Mouse (Mus musculus): ENCODE results near the gene Tekt5. TPM values are rescaled to one million over a fixed set of nuclear protein-coding genes. Genes with fewer than 3 reads are reported as not detected.

Tekt5 gene
- total RNA-seq, 4 experiments from 2014 or later: 0.22 TPM; not detected in 3

DNA sequence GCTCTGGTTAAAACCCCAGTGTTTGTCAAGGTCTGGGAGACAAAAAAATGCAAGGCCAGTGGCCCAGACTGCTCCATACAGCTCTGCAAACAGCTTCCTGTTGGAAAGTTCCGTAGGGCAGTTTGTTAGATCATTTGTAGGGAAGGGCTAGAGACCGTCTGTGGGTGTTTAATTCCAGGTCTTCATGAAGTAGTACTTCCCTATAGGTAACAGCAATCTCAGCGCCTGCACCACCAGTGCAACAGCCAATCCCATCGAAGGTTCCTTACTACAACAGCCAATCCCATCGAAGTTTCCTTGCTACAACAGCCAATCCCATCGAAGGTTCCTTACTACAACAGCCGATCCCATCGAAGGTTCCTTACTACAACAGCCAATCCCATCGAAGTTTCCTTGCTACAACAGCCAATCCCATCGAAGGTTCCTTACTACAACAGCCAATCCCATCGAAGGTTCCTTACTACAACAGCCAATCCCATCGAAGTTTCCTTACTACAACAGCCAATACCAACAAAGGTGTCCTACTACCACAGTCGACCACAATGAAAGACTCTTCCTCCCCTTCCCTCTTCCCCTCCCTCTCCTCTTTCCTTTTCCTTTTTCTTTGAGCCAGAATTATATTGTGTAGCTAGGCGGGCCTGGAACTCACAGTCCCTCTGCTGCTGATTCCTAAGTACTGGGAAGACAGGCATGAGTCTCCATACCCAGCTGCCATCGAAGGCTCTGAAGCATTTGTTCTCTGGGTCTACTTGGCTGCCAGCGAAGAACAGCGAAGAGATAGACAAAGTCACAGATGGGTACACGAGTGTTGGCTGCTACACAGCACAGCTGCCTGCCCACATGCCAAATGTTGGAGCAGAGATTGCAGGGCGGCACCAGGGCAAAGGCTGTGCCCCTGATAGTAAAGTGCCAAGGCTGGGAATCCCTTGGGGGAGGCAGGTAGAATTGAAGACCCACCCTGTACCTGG is 58.6 kb downstream of the Tekt5 start:
- DNase-seq (ENCODE audit: low spot score): peak; percentile 16

DNA sequence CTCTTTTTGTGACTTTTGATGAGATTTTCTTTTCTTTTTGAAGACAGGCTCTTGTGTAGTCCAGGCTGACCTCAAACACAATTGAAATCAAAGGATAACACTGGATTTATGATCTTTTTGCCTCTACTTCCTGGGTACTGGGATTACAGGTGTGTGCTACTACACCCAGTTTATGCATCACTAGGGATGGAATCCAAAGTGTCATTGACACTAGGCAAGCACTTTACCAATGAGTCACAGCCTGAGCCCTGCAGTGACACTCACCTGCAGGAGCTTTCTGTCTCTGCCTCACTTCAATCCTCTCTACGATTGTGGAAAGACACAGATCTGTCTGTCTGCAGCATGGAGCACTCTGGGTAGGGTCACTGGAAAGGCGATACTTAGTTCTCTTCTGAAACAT is 59.3 kb downstream of the Tekt5 start:
- DNase-seq (ENCODE audit: low spot score): no peak

GRCm38 (mm10) chr16:10332732-10333131 is 62.6 kb downstream of the Tekt5 start:
- DNase-seq (ENCODE audit: low spot score): peak; percentile 42

DNA sequence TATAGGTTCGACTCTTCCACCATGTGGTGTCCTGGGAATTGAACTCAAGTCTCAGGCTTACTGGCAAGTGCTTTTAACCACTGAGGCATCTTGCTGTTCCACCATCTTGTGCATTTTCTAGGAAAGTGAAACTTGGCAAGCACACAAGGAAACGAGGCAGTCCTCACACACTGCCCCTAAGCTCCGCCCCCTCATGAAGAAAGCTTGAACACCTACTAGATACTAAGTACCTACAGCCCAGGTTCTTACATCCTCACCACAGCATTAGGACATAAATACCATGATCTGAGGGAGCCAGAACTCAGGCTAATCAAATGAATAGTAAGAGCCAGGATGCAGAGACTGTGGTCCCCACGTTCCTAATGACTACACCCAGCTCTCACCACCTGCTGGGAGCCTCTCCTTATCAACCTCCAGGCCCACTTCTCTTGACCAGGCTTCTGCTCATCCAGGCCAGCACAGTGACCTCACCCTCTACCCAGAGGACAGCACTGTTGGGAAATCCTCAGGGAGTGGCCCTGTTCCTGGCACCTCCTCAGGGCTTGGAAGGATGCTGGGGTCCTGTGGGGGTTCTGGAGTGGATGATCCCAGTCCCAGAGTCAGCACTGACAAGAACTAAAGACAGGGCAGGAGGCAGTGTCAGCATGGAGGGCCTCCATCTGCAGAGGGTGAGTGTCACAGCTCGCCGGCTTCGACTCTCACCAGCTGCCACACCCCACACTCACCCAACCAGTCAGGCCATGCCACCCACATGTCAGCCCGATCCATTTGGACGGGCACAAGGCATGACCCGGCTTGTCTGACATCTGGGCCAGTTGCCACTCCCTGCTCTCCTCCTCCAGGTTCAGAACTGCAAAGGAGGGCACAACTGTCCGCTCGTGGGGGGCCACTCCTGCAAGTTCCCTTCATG is 64.4 kb downstream of the Tekt5 start:
- DNase-seq (ENCODE audit: low spot score): no peak

- no peak for DNase-seq (ENCODE audit: low spot score)
Measured at GRCm38 (mm10) chr16:10327563-10328333, 67.5 kb downstream of the Tekt5 start.

- DNase-seq (ENCODE audit: low spot score): no peak
Measured at GRCm38 (mm10) chr16:10319914-10320569, 75.2 kb downstream of the Tekt5 start.

DNA sequence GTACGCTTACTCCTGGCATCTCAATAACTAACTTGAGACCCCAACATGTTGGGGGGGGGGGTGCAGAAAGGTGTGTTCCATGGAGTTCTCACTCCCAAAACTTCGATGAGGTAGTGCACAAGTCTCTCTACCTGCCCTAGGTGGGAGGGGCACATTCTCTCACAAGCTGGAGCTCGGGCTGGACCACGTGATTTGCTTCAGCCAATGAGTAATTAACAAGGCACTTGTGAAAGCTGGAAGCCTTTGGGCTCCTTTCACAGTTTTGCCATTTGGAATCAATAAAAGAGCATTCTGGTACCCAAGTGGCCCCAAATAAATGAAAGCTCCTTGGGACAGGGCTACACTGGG is 78.1 kb downstream of the Tekt5 start:
- DNase-seq (ENCODE audit: low spot score): no peak

DNA sequence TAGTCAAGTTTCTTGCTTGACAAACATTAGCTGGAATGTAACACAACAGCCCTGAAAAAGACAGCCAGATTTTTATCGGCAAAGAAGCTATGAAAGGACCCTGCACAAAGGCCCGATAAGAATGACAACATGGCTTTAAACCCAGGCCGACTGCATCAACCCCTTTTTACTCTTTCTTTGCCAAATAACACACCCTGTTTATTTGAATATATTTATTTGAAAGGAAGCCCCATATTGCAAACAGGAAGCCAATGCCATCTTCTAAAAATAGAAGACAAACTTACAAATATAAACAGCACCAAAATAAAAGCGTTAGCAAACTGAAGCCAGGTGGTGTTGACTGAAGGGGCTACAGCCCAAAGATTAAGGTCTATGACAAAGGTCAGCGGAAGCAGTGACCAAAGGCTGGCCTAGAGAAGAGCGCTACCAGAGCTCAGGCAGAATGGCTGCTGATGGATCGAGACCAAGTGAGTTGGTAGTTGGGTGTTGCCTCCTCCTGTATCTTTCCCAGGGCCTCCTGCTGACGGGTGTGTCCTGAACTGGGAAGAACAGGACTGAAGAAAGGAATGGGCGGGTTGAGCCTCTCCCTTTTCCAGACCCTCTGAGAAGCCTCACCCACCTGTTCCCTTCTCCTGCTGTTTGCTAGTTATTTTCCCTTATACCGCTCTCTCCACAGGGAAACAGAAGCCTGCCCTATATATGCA is 78.6 kb downstream of the Tekt5 start:
- DNase-seq (ENCODE audit: low spot score): no peak

DNA sequence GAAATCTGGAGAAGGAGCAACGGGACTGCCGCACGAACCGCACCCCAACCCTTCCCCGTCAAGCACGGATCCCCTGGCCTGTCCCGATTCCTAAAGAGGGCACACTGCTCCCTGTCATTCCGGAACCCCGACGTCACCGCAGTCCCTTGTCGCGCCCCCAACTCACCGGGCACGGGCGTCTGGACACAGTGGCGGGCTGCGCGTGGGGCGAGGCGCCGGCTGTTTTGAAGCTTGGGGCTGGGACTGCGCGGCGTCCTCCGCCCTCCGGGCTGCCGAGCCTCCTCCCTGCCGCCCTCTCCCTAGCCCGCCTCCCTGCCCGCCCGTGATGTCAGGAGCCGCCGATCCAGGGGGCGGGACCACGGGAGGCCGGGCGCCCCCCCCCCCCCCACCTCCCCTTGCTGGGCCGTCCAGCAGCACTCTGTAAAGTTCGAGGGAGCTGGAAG is 81.6 kb downstream of the Tekt5 start, which contains the start of gene Emp2:
Gene Emp2, minus strand, starts transcription at position 323 of the 443 bp plus-strand sequence.
- peak; percentile 58 for DNase-seq (ENCODE audit: low spot score)

DNA sequence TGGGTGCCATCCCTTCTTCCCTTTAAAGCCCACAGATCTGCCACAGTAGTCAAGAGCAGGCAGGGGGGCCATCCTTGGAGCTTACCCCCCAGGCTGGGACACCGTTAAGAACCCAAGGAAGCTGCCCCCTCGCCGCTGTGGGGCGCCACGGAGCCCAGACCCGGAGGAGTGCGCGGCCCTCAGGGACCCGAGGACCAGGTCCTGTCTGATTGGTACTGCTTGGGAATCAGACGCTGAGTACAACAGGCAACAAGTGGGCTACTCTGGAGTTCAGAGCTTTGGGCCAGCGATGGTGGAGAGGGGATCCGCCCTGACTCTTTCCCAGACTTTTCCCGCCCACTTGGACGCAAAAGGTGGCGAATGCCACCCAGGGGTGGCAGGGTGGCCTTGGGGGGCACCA is 82.1 kb downstream of the Tekt5 start:
- no peak for DNase-seq (ENCODE audit: low spot score)

GRCm38 (mm10) chr16:10311989-10312388 is 83.3 kb downstream of the Tekt5 start:
- no peak for DNase-seq (ENCODE audit: low spot score)

GRCm38 (mm10) chr16:10311086-10311485 is 84.2 kb downstream of the Tekt5 start:
- DNase-seq (ENCODE audit: low spot score): peak; percentile 32

DNA sequence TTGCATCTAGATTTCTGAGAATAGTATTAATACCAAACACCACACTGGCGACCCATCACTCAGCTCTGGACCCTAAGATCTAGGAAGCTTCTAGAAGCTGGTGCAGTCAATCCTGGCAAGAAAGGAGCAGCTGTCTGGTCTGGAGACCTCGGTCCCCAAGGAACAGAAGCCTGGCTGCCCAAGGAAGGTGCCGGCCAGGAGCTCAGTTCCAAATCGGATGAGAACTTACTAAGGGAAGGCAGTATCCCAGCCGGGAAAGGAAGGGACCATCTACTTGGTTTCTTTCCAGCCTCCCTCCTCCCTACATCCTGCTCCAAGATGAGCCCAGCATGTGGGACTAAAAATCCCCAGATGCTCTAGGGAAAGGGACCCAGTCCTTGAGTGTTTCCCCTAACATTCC is 84.8 kb downstream of the Tekt5 start:
- peak; percentile 48 for DNase-seq (ENCODE audit: low spot score)

Other genes with a start within 250 kb of the Tekt5 start
- not detected for gene Rpl39l, start 225.3 kb downstream of the Tekt5 start, total RNA-seq (2022)
- not detected for gene Atf7ip2, start 202.8 kb downstream of the Tekt5 start, total RNA-seq (2022)
- gene Emp2, start 81.5 kb downstream of the Tekt5 start, total RNA-seq (2022): 10 to 100 TPM; 32.6 to 40.9 (median 37.7) TPM
- 10 to 100 TPM in 1 of 4 experiments, 1 to 10 TPM in 3; 7.0 to 10.0 (median 8.5) TPM for gene Nubp1, start 16.5 kb upstream of the Tekt5 start, total RNA-seq (2022)
- gene Tvp23a, start 51.9 kb upstream of the Tekt5 start, total RNA-seq (2022): under 1 TPM in 3 of 4 experiments, not detected in 1; 0.16 to 0.66 (median 0.28) TPM
- under 1 TPM; 0.35 to 0.92 (median 0.67) TPM for gene Ciita, start 84.6 kb upstream of the Tekt5 start, total RNA-seq (2022)
- gene Dexi, start 147.6 kb upstream of the Tekt5 start, total RNA-seq (2022): 10 to 100 TPM; 36.4 to 38.7 (median 37.3) TPM
- 10 to 100 TPM; 54.8 to 71.3 (median 63.2) TPM for gene Clec16a, start 149.8 kb upstream of the Tekt5 start, total RNA-seq (2022)

Measured in heart, adult 8-10 months (tissue).